Mouse (Mus musculus) lung, adult 2 months (tissue): Measurements from ENCODE around the gene Tmem179.

Experiments used
- CTCF ChIP-seq: fragments of 200-500 bp; IDR thresholded peaks from 2 replicates; pipeline ENCODE4 v1.5.1; 2011; ENCODE audit warnings: mild to moderate bottlenecking, low read length, control low read depth; ENCODE audit not compliant: insufficient read depth
- POLR2A ChIP-seq: fragments of 200-500 bp; IDR thresholded peaks from 2 replicates; pipeline ENCODE4 v1.6.1; 2011; ENCODE audit warnings: low read depth, mild to moderate bottlenecking, control low read depth, low read length, borderline replicate concordance; ENCODE audit errors: extremely low read depth

GRCm38 (mm10) chr12:112469393-112469792, 47.2 kb downstream of the Tmem179 start:
- TF ChIP-seq POLR2A (no peak), CTCF (no peak)
